Mouse (Mus musculus): ENCODE data around the gene Frem1. TPM values are rescaled to one million over a fixed set of nuclear protein-coding genes. Genes with fewer than 3 reads are reported as not detected.

The Frem1 gene
- polyA plus RNA-seq (2014; fragmentation: Nextera tagmentation; extraction: Ambion mirVana): 20.8 and 21.4 TPM in 2 replicates

GRCm38 (mm10) chr4:83051634-83052577 lies at the start of gene Frem1:
Frem1 (minus strand) TSS chr4:83052339.
- Histone ChIP-seq H3K9ac (replicated peaks; ENCODE audit: low read length) (peak within 1 kb of the TSS; percentile 70), H3K4me1 (ENCODE audit: control insufficient read depth, insufficient read depth, low read length) (peaks cover 2% of the 10 kb centered on the region; the same call in 1 of the 2 replicates), H3K4me2 (ENCODE audit: low read depth, low read length) (peak within 1 kb of the TSS; percentile 57), H3K36me3 (replicated peaks; ENCODE audit: control insufficient read depth, insufficient read depth, low read depth, low read length) (no peaks in the 10 kb centered on the region), H3K4me3 (ENCODE audit: low read depth, low read length) (peak within 1 kb of the TSS; percentile 51), H3K27me3 (ENCODE audit: control insufficient read depth, insufficient read depth, low read length) (no peaks in the 10 kb centered on the region), H3K27ac (replicated peaks; ENCODE audit: low read depth, low read length) (peak within 1 kb of the TSS; percentile 81), H3K9me3 (replicated peaks; ENCODE audit: control insufficient read depth, low read length) (no peaks in the 10 kb centered on the region)
- WGBS: 1% methylated on average over 24 of the region's 24 CpGs
- ATAC-seq (replicated peaks; ENCODE audit: insufficient number of reproducible peaks, low FRiP score, low TSS enrichment, low read depth) (peak; percentile 67), DNase-seq (ENCODE audit: low spot score) (peak; percentile 81)

GRCm38 (mm10) chr4:83099025-83099424 lies 46.9 kb upstream of the Frem1 start:
- Histone ChIP-seq H3K4me2 (ENCODE audit: low read depth, low read length) (no peak overlapping the region), H3K36me3 (replicated peaks; ENCODE audit: control insufficient read depth, insufficient read depth, low read depth, low read length) (no peaks in the 10 kb centered on the region), H3K4me1 (ENCODE audit: control insufficient read depth, insufficient read depth, low read length) (no peaks in the 10 kb centered on the region), H3K9me3 (replicated peaks; ENCODE audit: control insufficient read depth, low read length) (no peaks in the 10 kb centered on the region), H3K9ac (replicated peaks; ENCODE audit: low read length) (no peak overlapping the region), H3K27ac (replicated peaks; ENCODE audit: low read depth, low read length) (no peak overlapping the region), H3K4me3 (ENCODE audit: low read depth, low read length) (no peak overlapping the region), H3K27me3 (ENCODE audit: control insufficient read depth, insufficient read depth, low read length) (no peaks in the 10 kb centered on the region)
- WGBS: 87% methylated on average over 7 of the region's 7 CpGs
- ATAC-seq (replicated peaks; ENCODE audit: insufficient number of reproducible peaks, low FRiP score, low TSS enrichment, low read depth): no peak
- DNase-seq (ENCODE audit: low spot score): no peak

- Histone ChIP-seq H3K36me3 (replicated peaks; ENCODE audit: control insufficient read depth, insufficient read depth, low read depth, low read length) (no peaks in the 10 kb centered on the region), H3K9me3 (replicated peaks; ENCODE audit: control insufficient read depth, low read length) (no peaks in the 10 kb centered on the region), H3K4me1 (ENCODE audit: control insufficient read depth, insufficient read depth, low read length) (no peaks in the 10 kb centered on the region), H3K27me3 (ENCODE audit: control insufficient read depth, insufficient read depth, low read length) (no peaks in the 10 kb centered on the region), H3K4me2 (ENCODE audit: low read depth, low read length) (no peak overlapping the region), H3K4me3 (ENCODE audit: low read depth, low read length) (no peak overlapping the region), H3K9ac (replicated peaks; ENCODE audit: low read length) (no peak overlapping the region; the same call in 1 of the 2 replicates), H3K27ac (replicated peaks; ENCODE audit: low read depth, low read length) (no peak overlapping the region)
- DNase-seq (ENCODE audit: low spot score) (no peak), ATAC-seq (replicated peaks; ENCODE audit: insufficient number of reproducible peaks, low FRiP score, low TSS enrichment, low read depth) (no peak)
- 58% methylated on average over 2 of the region's 2 CpGs for WGBS
Observed at GRCm38 (mm10) chr4:83093941-83094340, 41.8 kb upstream of the Frem1 start.

DNA sequence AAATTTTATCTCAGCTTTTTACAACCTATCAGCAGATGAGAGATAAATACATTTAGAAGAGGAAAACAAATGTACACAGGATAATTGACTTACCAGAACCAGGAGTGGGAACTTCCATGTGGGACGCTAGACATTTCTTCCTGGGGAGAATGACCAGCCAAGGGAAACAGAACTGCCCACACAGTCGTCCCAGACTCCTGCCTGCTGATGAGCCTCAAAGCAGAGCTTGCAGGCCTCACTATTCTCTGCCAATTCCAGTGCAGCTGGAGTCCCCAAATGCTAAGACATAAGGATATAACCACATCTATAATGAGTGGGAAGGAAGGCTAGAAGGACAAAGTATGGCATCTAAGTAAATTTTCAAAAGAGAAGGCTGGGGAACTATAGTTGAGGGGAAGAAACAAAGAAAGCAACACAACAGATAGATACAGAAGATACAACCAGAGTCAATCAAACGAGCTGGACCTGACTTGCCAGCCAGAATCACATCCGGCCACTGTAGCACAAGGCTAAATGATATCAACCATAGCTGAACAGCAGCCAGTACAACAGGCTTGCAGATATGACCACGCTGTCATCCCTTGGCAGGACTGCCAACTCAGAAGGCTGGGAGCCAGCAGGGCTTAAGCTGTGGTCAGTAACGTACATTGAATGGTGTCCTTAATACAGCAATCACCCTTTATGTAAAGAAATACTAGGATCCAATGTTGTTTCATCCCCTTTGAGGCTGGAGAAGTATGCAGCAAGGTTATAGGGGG lies 38.7 kb upstream of the Frem1 start:
- 78% methylated on average over 6 of the region's 6 CpGs for WGBS
- DNase-seq (ENCODE audit: low spot score) (no peak), ATAC-seq (replicated peaks; ENCODE audit: insufficient number of reproducible peaks, low FRiP score, low TSS enrichment, low read depth) (no peak)

GRCm38 (mm10) chr4:83080364-83081174 lies 28.4 kb upstream of the Frem1 start:
- Histone ChIP-seq H3K36me3 (replicated peaks; ENCODE audit: control insufficient read depth, insufficient read depth, low read depth, low read length) (no peaks in the 10 kb centered on the region), H3K4me3 (ENCODE audit: low read depth, low read length) (no peak overlapping the region), H3K9ac (replicated peaks; ENCODE audit: low read length) (no peak overlapping the region), H3K27me3 (ENCODE audit: control insufficient read depth, insufficient read depth, low read length) (no peaks in the 10 kb centered on the region), H3K4me1 (ENCODE audit: control insufficient read depth, insufficient read depth, low read length) (no peaks in the 10 kb centered on the region; the same call in 1 of the 2 replicates), H3K27ac (replicated peaks; ENCODE audit: low read depth, low read length) (peak overlapping the region; percentile 47; the same call in 1 of the 2 replicates), H3K9me3 (replicated peaks; ENCODE audit: control insufficient read depth, low read length) (no peaks in the 10 kb centered on the region), H3K4me2 (ENCODE audit: low read depth, low read length) (no peak overlapping the region)
- whole genome bisulfite sequencing: 26% methylated on average over 13 of the region's 13 CpGs
- ATAC-seq (replicated peaks; ENCODE audit: insufficient number of reproducible peaks, low FRiP score, low TSS enrichment, low read depth) (no peak), DNase-seq (ENCODE audit: low spot score) (peak; percentile 54)

More for the DNA sequence above, 38.7 kb upstream of the Frem1 start:
- Histone ChIP-seq H3K27me3 (ENCODE audit: control insufficient read depth, insufficient read depth, low read length) (no peaks in the 10 kb centered on the region), H3K4me2 (ENCODE audit: low read depth, low read length) (no peak overlapping the region), H3K27ac (replicated peaks; ENCODE audit: low read depth, low read length) (no peak overlapping the region), H3K9me3 (replicated peaks; ENCODE audit: control insufficient read depth, low read length) (no peaks in the 10 kb centered on the region), H3K36me3 (replicated peaks; ENCODE audit: control insufficient read depth, insufficient read depth, low read depth, low read length) (no peaks in the 10 kb centered on the region), H3K9ac (replicated peaks; ENCODE audit: low read length) (no peak overlapping the region), H3K4me1 (ENCODE audit: control insufficient read depth, insufficient read depth, low read length) (no peaks in the 10 kb centered on the region), H3K4me3 (ENCODE audit: low read depth, low read length) (no peak overlapping the region)

- H3K4me2 ChIP-seq (ENCODE audit: low read depth, low read length): no peak overlapping the region
- H3K27me3 ChIP-seq (ENCODE audit: control insufficient read depth, insufficient read depth, low read length): no peaks in the 10 kb centered on the region; the same call in 1 of the 2 replicates
- no peaks in the 10 kb centered on the region for H3K9me3 ChIP-seq (replicated peaks; ENCODE audit: control insufficient read depth, low read length)
- H3K4me1 ChIP-seq (ENCODE audit: control insufficient read depth, insufficient read depth, low read length): peaks cover 3% of the 10 kb centered on the region; the same call in 1 of the 2 replicates
- no peak overlapping the region for H3K9ac ChIP-seq (replicated peaks; ENCODE audit: low read length)
- H3K27ac ChIP-seq (replicated peaks; ENCODE audit: low read depth, low read length): no peak overlapping the region
- no peak overlapping the region for H3K4me3 ChIP-seq (ENCODE audit: low read depth, low read length)
- ATAC-seq (replicated peaks; ENCODE audit: insufficient number of reproducible peaks, low FRiP score, low TSS enrichment, low read depth): no peak; the same call in 1 of the 2 replicates
- no peaks in the 10 kb centered on the region for H3K36me3 ChIP-seq (replicated peaks; ENCODE audit: control insufficient read depth, insufficient read depth, low read depth, low read length)
- DNase-seq (ENCODE audit: low spot score): peak; percentile 91
- 25% methylated on average over 6 of the region's 6 CpGs for WGBS
Observed at GRCm38 (mm10) chr4:83064191-83064590, 12.1 kb upstream of the Frem1 start.

DNA sequence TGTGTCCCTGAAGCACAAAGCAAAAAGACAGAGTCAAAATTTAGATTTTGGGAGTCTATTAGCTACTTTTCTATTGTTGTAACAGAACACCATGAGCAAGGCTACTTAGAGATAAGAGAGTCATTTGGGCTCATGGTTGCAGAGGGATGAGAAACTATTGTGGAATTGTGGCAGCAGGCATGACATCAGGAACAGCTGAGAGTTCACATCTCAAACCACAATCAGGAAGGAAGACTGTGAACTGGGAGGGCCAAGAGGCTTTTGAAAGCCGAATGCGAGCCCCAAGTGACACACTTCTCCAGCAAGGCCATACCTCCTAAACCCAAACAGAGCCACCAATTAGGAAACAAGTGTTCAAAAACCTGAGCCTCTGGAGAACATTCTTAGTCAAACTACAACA lies 9.4 kb upstream of the Frem1 start:
- no peaks in the 10 kb centered on the region for H3K36me3 ChIP-seq (replicated peaks; ENCODE audit: control insufficient read depth, insufficient read depth, low read depth, low read length)
- H3K4me1 ChIP-seq (ENCODE audit: control insufficient read depth, insufficient read depth, low read length): peaks cover 3% of the 10 kb centered on the region; the same call in 1 of the 2 replicates
- H3K9me3 ChIP-seq (replicated peaks; ENCODE audit: control insufficient read depth, low read length): no peaks in the 10 kb centered on the region
- H3K9ac ChIP-seq (replicated peaks; ENCODE audit: low read length): no peak overlapping the region
- H3K27ac ChIP-seq (replicated peaks; ENCODE audit: low read depth, low read length): no peak overlapping the region
- ATAC-seq (replicated peaks; ENCODE audit: insufficient number of reproducible peaks, low FRiP score, low TSS enrichment, low read depth) (no peak), DNase-seq (ENCODE audit: low spot score) (no peak)
- H3K4me3 ChIP-seq (ENCODE audit: low read depth, low read length): no peak overlapping the region
- H3K4me2 ChIP-seq (ENCODE audit: low read depth, low read length): no peak overlapping the region
- no peaks in the 10 kb centered on the region; the same call in 1 of the 2 replicates for H3K27me3 ChIP-seq (ENCODE audit: control insufficient read depth, insufficient read depth, low read length)
- 88% methylated on average over 2 of the region's 2 CpGs for WGBS
